ENCODE assay signal across 8 mouse cellular contexts in genomic region chr11:29861750-29862397, GRCm38 (mm10). TPM values are rescaled to one million over a fixed set of nuclear protein-coding genes. Genes with fewer than 3 reads are reported as not detected.
DNase-seq lines count a peak whose midpoint lies in the region; ATAC-seq and TF ChIP-seq lines count a peak whose summit lies in the region.

No protein-coding gene starts in this region.

- no peak for DNase-seq in heart, adult 2 months
- DNase-seq in CD4-positive helper T cell, adult 2 months (ENCODE audit: low read depth, low spot score): peak; percentile 6
- DNase-seq in layer of hippocampus, adult 18-20 months (ENCODE audit: low spot score in 2 of 2): peak; percentile 19 to 61
- peak; percentile 31 for DNase-seq in midbrain, embryonic 10.5 days (ENCODE audit: low spot score)
- peak; percentile 55 for DNase-seq in splenic B cell, adult 2 months (ENCODE audit: low read depth, low spot score)

- 38% methylated on average over 2 of the region's 2 CpGs for WGBS in heart, adult 2 months
- 52% methylated on average over 2 of the region's 2 CpGs for WGBS in heart, embryonic 11.5 days (ENCODE audit: insufficient replicate concordance)
- WGBS in midbrain, embryonic 10.5 days: 45% methylated on average over 2 of the region's 2 CpGs

- H3K27ac ChIP-seq in heart, adult 2 months: no peak overlapping the region
- no peak overlapping the region for H3K27ac ChIP-seq in heart, embryonic 11.5 days (ENCODE audit: low read depth, low read length)
- peak overlapping the region; percentile 27 for H3K27ac ChIP-seq in bone marrow macrophage, adult 2 months (ENCODE audit: insufficient read depth, low read depth, low read length)
- no peak overlapping the region for H3K27ac ChIP-seq in midbrain, embryonic 10.5 days (replicated peaks)

- no peaks in the 10 kb centered on the region for H3K79me2 ChIP-seq in heart, adult 2 months (replicated peaks; ENCODE audit: control insufficient read depth, insufficient read depth, low read length)

- peak; percentile 88 for TF ChIP-seq CTCF in heart, adult 2 months (IDR thresholded peaks at IDR 0.05)
- no peak for TF ChIP-seq CTCF in bone marrow macrophage, adult 2 months (IDR thresholded peaks at IDR 0.05; ENCODE audit: low read depth, low read length)

- no peak overlapping the region for H3K4me2 ChIP-seq in heart, embryonic 11.5 days

- no peaks in the 10 kb centered on the region for H3K9me3 ChIP-seq in heart, embryonic 11.5 days (replicated peaks; ENCODE audit: control insufficient read depth, low read length)
- H3K9me3 ChIP-seq in midbrain, embryonic 10.5 days (replicated peaks): no peaks in the 10 kb centered on the region

- TF ChIP-seq POLR2A in heart, adult 2 months (IDR thresholded peaks at IDR 0.05; ENCODE audit: insufficient read depth, low read depth, low read length): no peak
- no peak for TF ChIP-seq POLR2A in bone marrow macrophage, adult 2 months (IDR thresholded peaks at IDR 0.05; ENCODE audit: borderline replicate concordance, low read depth, low read length)

- no peaks in the 10 kb centered on the region for H3K36me3 ChIP-seq in heart, adult 2 months (ENCODE audit: control insufficient read depth, insufficient read depth, low read length)
- no peaks in the 10 kb centered on the region for H3K36me3 ChIP-seq in heart, embryonic 11.5 days (ENCODE audit: control insufficient read depth, insufficient read depth, low read length)
- no peaks in the 10 kb centered on the region for H3K36me3 ChIP-seq in midbrain, embryonic 10.5 days
- H3K36me3 ChIP-seq in splenic B cell, adult 2 months (ENCODE audit: control insufficient read depth, insufficient read depth, low read length, poor library complexity, severe bottlenecking): no peaks in the 10 kb centered on the region

- no peak overlapping the region for H3K4me3 ChIP-seq in heart, adult 2 months
- no peak overlapping the region for H3K4me3 ChIP-seq in heart, embryonic 11.5 days (ENCODE audit: low read depth, low read length)
- H3K4me3 ChIP-seq in bone marrow macrophage, adult 2 months (ENCODE audit: insufficient read depth, low read length): no peak overlapping the region
- no peak overlapping the region for H3K4me3 ChIP-seq in midbrain, embryonic 10.5 days

- peaks cover 1% of the 10 kb centered on the region for H3K4me1 ChIP-seq in heart, adult 2 months (ENCODE audit: control insufficient read depth, insufficient read depth, low read length)
- no peaks in the 10 kb centered on the region for H3K4me1 ChIP-seq in heart, embryonic 11.5 days (ENCODE audit: control insufficient read depth, insufficient read depth, low read length)
- peaks cover 16% of the 10 kb centered on the region for H3K4me1 ChIP-seq in bone marrow macrophage, adult 2 months (ENCODE audit: control insufficient read depth, insufficient read depth, low read length)
- peaks cover 17% of the 10 kb centered on the region for H3K4me1 ChIP-seq in midbrain, embryonic 10.5 days

- ATAC-seq in heart, embryonic 11.5 days (replicated peaks; ENCODE audit: insufficient number of reproducible peaks, low FRiP score, low TSS enrichment): no peak
- ATAC-seq in erythroid progenitor cell, adult 5-6 weeks (replicated peaks; ENCODE audit: low FRiP score, poor library complexity, severe bottlenecking): peak; percentile 67

- intact Hi-C loops in heart, adult 2 months (cut with DNase I): loop anchor here (1.0 to 2.0 kb wide), 2 partner anchors 23 to 795 kb away; no protein-coding TSS in a partner anchor

- TF ChIP-seq EP300 in heart, adult 2 months (IDR thresholded peaks at IDR 0.05; ENCODE audit: insufficient read depth, low read depth, low read length): no peak

- no peak overlapping the region for H3K9ac ChIP-seq in heart, adult 2 months (ENCODE audit: low read depth, low read length)
- H3K9ac ChIP-seq in heart, embryonic 11.5 days (ENCODE audit: low read depth, low read length): no peak overlapping the region

- no peaks in the 10 kb centered on the region for H3K27me3 ChIP-seq in heart, adult 2 months (ENCODE audit: control insufficient read depth, insufficient read depth, low read length)
- H3K27me3 ChIP-seq in heart, embryonic 11.5 days (ENCODE audit: control insufficient read depth, insufficient read depth, low read length): no peaks in the 10 kb centered on the region
- no peaks in the 10 kb centered on the region for H3K27me3 ChIP-seq in midbrain, embryonic 10.5 days (ENCODE audit: low read depth, poor library complexity, severe bottlenecking)
- no peaks in the 10 kb centered on the region for H3K27me3 ChIP-seq in splenic B cell, adult 2 months (ENCODE audit: control insufficient read depth, insufficient read depth, low read length, poor library complexity, severe bottlenecking)

RNA-seq across cellular contexts. Expression of gene 4931440F15Rik, which starts 36.4 kb away (rescaled TPM):
- 1 to 10 TPM; 1.6 to 1.8 TPM for total RNA-seq in heart, adult 2 months (2021)
- 0.06 and 0.15 TPM in 2 replicates for polyA plus RNA-seq in heart, adult 2 months (2012; rRNA removed)
- 0.15 and 0.21 TPM in 2 replicates for polyA plus RNA-seq in heart, embryonic 11.5 days (2014; fragmentation: Nextera tagmentation; extraction: Ambion mirVana)
- polyA plus RNA-seq in bone marrow macrophage, adult 2 months (2012; ENCODE audit: insufficient read depth, insufficient read length, missing spikeins): 0.70 TPM in 1 of 2 replicates, not detected in the other
- total RNA-seq in erythroid progenitor cell, adult 5-6 weeks (2015; ENCODE audit: low replicate concordance): not detected in 2 replicates
- not detected in 2 replicates for total RNA-seq in erythroid progenitor cell, adult 5-6 weeks (2017; ENCODE audit: low replicate concordance)
- 1 to 10 TPM; 2.2 to 2.7 TPM for total RNA-seq in layer of hippocampus, adult 18-20 months (2021)
- 0.09 and 0.12 TPM in 2 replicates for polyA plus RNA-seq in midbrain, embryonic 10.5 days (2016; fragmentation: Nextera tagmentation; extraction: Ambion mirVana)

Comparison
In these comparisons a context has a peak if more than half of its experiments do, and no peak if none do; other contexts are left out.
1. DNase-seq: peak in CD4-positive helper T cell, adult 2 months (single experiment), layer of hippocampus, adult 18-20 months (2 of 2), midbrain, embryonic 10.5 days (single experiment) and splenic B cell, adult 2 months (single experiment); none in heart, adult 2 months (0 of 2).